In genomic region chr8:128359521-128360318, GRCm38 (mm10) we compare ENCODE assay signal across 8 mouse cellular contexts. TPM values are rescaled to one million over a fixed set of nuclear protein-coding genes. Genes with fewer than 3 reads are reported as not detected.
DNase-seq lines count a peak whose midpoint lies in the region; ATAC-seq and TF ChIP-seq lines count a peak whose summit lies in the region.

No protein-coding gene starts in this region.

- H3K27ac ChIP-seq in hindbrain, postnatal 0 days, result peak overlapping the region; percentile 85
- H3K27ac ChIP-seq in liver, embryonic 16.5 days (ENCODE audit: low read length), result peak overlapping the region; percentile 53
- no peak overlapping the region for H3K27ac ChIP-seq in olfactory bulb, adult 2 months (ENCODE audit: insufficient read depth, low read depth, low read length)

- no peaks in the 10 kb centered on the region for H3K36me3 ChIP-seq in hindbrain, postnatal 0 days (ENCODE audit: insufficient read depth, low read length)
- no peaks in the 10 kb centered on the region for H3K36me3 ChIP-seq in liver, embryonic 16.5 days (ENCODE audit: control insufficient read depth, insufficient read depth)

- no peaks in the 10 kb centered on the region for H3K9me3 ChIP-seq in hindbrain, postnatal 0 days (ENCODE audit: low read length)
- H3K9me3 ChIP-seq in liver, embryonic 16.5 days (replicated peaks; ENCODE audit: control insufficient read depth, low read length), result no peaks in the 10 kb centered on the region

- peak; percentile 14 for ATAC-seq in hindbrain, postnatal 0 days
- ATAC-seq in liver, embryonic 16.5 days (ENCODE audit: low read depth), result no peak
- no peak for ATAC-seq in erythroid progenitor cell, adult 5-6 weeks (replicated peaks; ENCODE audit: low FRiP score, poor library complexity, severe bottlenecking)

- H3K4me3 ChIP-seq in hindbrain, postnatal 0 days (ENCODE audit: low read length), result peak overlapping the region; percentile 82
- H3K4me3 ChIP-seq in liver, embryonic 16.5 days (ENCODE audit: low read depth, low read length), result peak overlapping the region; percentile 60
- peak overlapping the region; percentile 53 for H3K4me3 ChIP-seq in olfactory bulb, adult 2 months (ENCODE audit: insufficient read depth, low read depth, low read length)

- TF ChIP-seq CTCF in hindbrain, postnatal 0 days (IDR thresholded peaks at IDR 0.05; ENCODE audit: low read depth), result peak; percentile 11; the same call in 1 of the 2 replicates
- TF ChIP-seq CTCF in olfactory bulb, adult 2 months (IDR thresholded peaks at IDR 0.05; ENCODE audit: insufficient read depth, low read depth, low read length), result no peak

- H3K4me2 ChIP-seq in hindbrain, postnatal 0 days (ENCODE audit: low read depth, low read length), result peak overlapping the region; percentile 100
- peak overlapping the region; percentile 73 for H3K4me2 ChIP-seq in liver, embryonic 16.5 days (ENCODE audit: low read depth, low read length)

- under 1% methylated on average over 40 of the region's 40 CpGs for WGBS in hindbrain, postnatal 0 days
- WGBS in liver, embryonic 16.5 days (ENCODE audit: insufficient replicate concordance), result under 1% methylated on average over 40 of the region's 40 CpGs
- WGBS in olfactory bulb, adult 2 months, result 1% methylated on average over 40 of the region's 40 CpGs

- no peaks in the 10 kb centered on the region for H3K27me3 ChIP-seq in hindbrain, postnatal 0 days (ENCODE audit: insufficient read depth, low read length)
- H3K27me3 ChIP-seq in liver, embryonic 16.5 days (ENCODE audit: control insufficient read depth, insufficient read depth, low read depth, low read length), result peaks cover 32% of the 10 kb centered on the region

- no peak for TF ChIP-seq POLR2A in olfactory bulb, adult 2 months (IDR thresholded peaks at IDR 0.05; ENCODE audit: insufficient read depth, low read depth, low read length)

- DNase-seq in right cerebral cortex, postnatal 10 days (ENCODE audit: low spot score in 2 of 2), result peak; percentile 26 to 50
- DNase-seq in right cerebral cortex, adult 18-20 months, result no peak
- DNase-seq in adrenal gland, postnatal 25 days, result peak; percentile 42
- peak; percentile 20 to 31 for DNase-seq in frontal cortex, postnatal 25 days (ENCODE audit: low spot score in 2 of 2)
- DNase-seq in hindbrain, postnatal 0 days (ENCODE audit: low spot score), result peak; percentile 60

- peaks cover 2% of the 10 kb centered on the region; the same call in 1 of the 2 replicates for H3K4me1 ChIP-seq in hindbrain, postnatal 0 days (ENCODE audit: insufficient read depth, low read length)
- peaks cover 2% of the 10 kb centered on the region for H3K4me1 ChIP-seq in liver, embryonic 16.5 days (ENCODE audit: control insufficient read depth, low read depth, low read length)
- H3K4me1 ChIP-seq in olfactory bulb, adult 2 months (ENCODE audit: control insufficient read depth, insufficient read depth, low read length), result peaks cover 28% of the 10 kb centered on the region

- peak overlapping the region; percentile 77 for H3K9ac ChIP-seq in hindbrain, postnatal 0 days (replicated peaks; ENCODE audit: low read length)
- H3K9ac ChIP-seq in liver, embryonic 16.5 days (ENCODE audit: low read depth, low read length), result peak overlapping the region; percentile 45; the same call in 1 of the 2 replicates

RNA-seq across cellular contexts. Expression of gene Nrp1, which starts 1.3 kb away (rescaled TPM):
- total RNA-seq in adrenal gland, postnatal 25 days (2021), result 115 and 135 TPM in 2 replicates
- total RNA-seq in hindbrain, postnatal 0 days (2014; rRNA removed), result 50.4 and 51.0 TPM in 2 replicates
- polyA plus RNA-seq in hindbrain, postnatal 0 days (2015; fragmentation: Nextera tagmentation; extraction: Ambion mirVana), result 43.6 and 44.3 TPM in 2 replicates
- polyA plus RNA-seq in liver, embryonic 16.5 days (2015; fragmentation: Nextera tagmentation; extraction: Ambion mirVana), result 10.9 and 11.7 TPM in 2 replicates
- not detected in 2 replicates for polyA plus RNA-seq in olfactory bulb, adult 2 months (2012; ENCODE audit: insufficient read depth, insufficient read length, low replicate concordance, missing spikeins)
- total RNA-seq in erythroid progenitor cell, adult 5-6 weeks (2015; ENCODE audit: low replicate concordance), result 1.4 and 3.4 TPM in 2 replicates
- total RNA-seq in erythroid progenitor cell, adult 5-6 weeks (2017; ENCODE audit: low replicate concordance), result 2.0 and 4.4 TPM in 2 replicates
